Mouse (Mus musculus): Measurements from ENCODE around the gene Bsn. TPM values are rescaled to one million over a fixed set of nuclear protein-coding genes. Genes with fewer than 3 reads are reported as not detected.
"Not testable (repeated sequence)": the region's sequence is repeated elsewhere in the genome, so short reads cannot be mapped to it uniquely, and the experiment has no call there.

Gene Bsn
- polyA plus RNA-seq, 1 experiment from 2014 or later: 2.5 TPM

GRCm38 (mm10) chr9:108196920-108197677 is 6.9 kb upstream of the Bsn start:
- Histone ChIP-seq H3K4me1 (replicated peaks) (peaks cover 19% of the 10 kb centered on the region), H3K4me3 (replicated peaks) (no peak overlapping the region), H3K4me2 (0 out of 2 replicates have a peak overlapping the region, but pooled peaks have one; percentile 1), H3K9ac (no peak overlapping the region), H3K27me3 (peaks cover 22% of the 10 kb centered on the region), H3K27ac (no peak overlapping the region), H3K36me3 (no peaks in the 10 kb centered on the region), H3K9me3 (replicated peaks) (no peaks in the 10 kb centered on the region)
- 37% methylated on average over 24 of the region's 24 CpGs for WGBS (ENCODE audit: insufficient replicate concordance)
- no peak for DNase-seq
- no peak for ATAC-seq (ENCODE audit: low read depth)

GRCm38 (mm10) chr9:108196222-108196621 is 6.0 kb upstream of the Bsn start:
- WGBS (ENCODE audit: insufficient replicate concordance): 48% methylated on average over 6 of the region's 6 CpGs
- H3K9ac ChIP-seq; H3K9me3 ChIP-seq (replicated peaks); ATAC-seq (ENCODE audit: low read depth); H3K4me2 ChIP-seq; H3K36me3 ChIP-seq; H3K27ac ChIP-seq; DNase-seq; H3K4me3 ChIP-seq (replicated peaks): not testable (repeated sequence)
- Histone ChIP-seq H3K4me1 (replicated peaks) (peaks cover 16% of the 10 kb centered on the region), H3K27me3 (peaks cover 30% of the 10 kb centered on the region)

GRCm38 (mm10) chr9:108189488-108189786 is 747 bp downstream of the Bsn start:
- Histone ChIP-seq H3K4me3 (replicated peaks) (0 out of 2 replicates have a peak overlapping the region, but pooled peaks have one; percentile 63), H3K4me1 (replicated peaks) (peaks cover 9% of the 10 kb centered on the region), H3K4me2 (peak overlapping the region; percentile 83; the same call in 1 of the 2 replicates), H3K27me3 (peaks cover 80% of the 10 kb centered on the region), H3K36me3 (no peaks in the 10 kb centered on the region), H3K27ac (no peak overlapping the region), H3K9ac (no peak overlapping the region), H3K9me3 (replicated peaks) (no peaks in the 10 kb centered on the region)
- DNase-seq (no peak), ATAC-seq (ENCODE audit: low read depth) (0 out of 2 replicates have a peak, but pooled peaks have one; percentile 15)
- WGBS (ENCODE audit: insufficient replicate concordance): 35% methylated on average over 5 of the region's 5 CpGs

GRCm38 (mm10) chr9:108189023-108189422 is 1.2 kb downstream of the Bsn start:
- DNase-seq (no peak), ATAC-seq (ENCODE audit: low read depth) (no peak)
- WGBS (ENCODE audit: insufficient replicate concordance): 68% methylated on average over 7 of the region's 7 CpGs
- Histone ChIP-seq H3K9me3 (replicated peaks) (no peaks in the 10 kb centered on the region), H3K4me1 (replicated peaks) (peaks cover 9% of the 10 kb centered on the region), H3K9ac (no peak overlapping the region), H3K36me3 (no peaks in the 10 kb centered on the region), H3K27ac (no peak overlapping the region), H3K27me3 (peaks cover 77% of the 10 kb centered on the region), H3K4me3 (replicated peaks) (no peak overlapping the region), H3K4me2 (no peak overlapping the region)

GRCm38 (mm10) chr9:108188511-108188910 is 1.7 kb downstream of the Bsn start:
- DNase-seq: no peak
- 61% methylated on average over 8 of the region's 8 CpGs for WGBS (ENCODE audit: insufficient replicate concordance)
- H3K9me3 ChIP-seq (replicated peaks): no peaks in the 10 kb centered on the region
- H3K4me1 ChIP-seq (replicated peaks): peaks cover 9% of the 10 kb centered on the region
- H3K4me3 ChIP-seq (replicated peaks): no peak overlapping the region
- H3K27me3 ChIP-seq: peaks cover 72% of the 10 kb centered on the region
- no peak overlapping the region for H3K4me2 ChIP-seq
- no peak overlapping the region for H3K9ac ChIP-seq
- ATAC-seq (ENCODE audit: low read depth): no peak
- H3K27ac ChIP-seq: no peak overlapping the region
- no peaks in the 10 kb centered on the region for H3K36me3 ChIP-seq

GRCm38 (mm10) chr9:108187616-108188015 is 2.6 kb downstream of the Bsn start:
- Histone ChIP-seq H3K9me3 (replicated peaks) (no peaks in the 10 kb centered on the region), H3K27me3 (peaks cover 63% of the 10 kb centered on the region), H3K27ac (no peak overlapping the region), H3K4me1 (replicated peaks) (peaks cover 9% of the 10 kb centered on the region), H3K36me3 (no peaks in the 10 kb centered on the region), H3K4me2 (no peak overlapping the region), H3K9ac (no peak overlapping the region), H3K4me3 (replicated peaks) (no peak overlapping the region)
- WGBS (ENCODE audit: insufficient replicate concordance): 31% methylated on average over 6 of the region's 6 CpGs
- ATAC-seq (ENCODE audit: low read depth): no peak
- DNase-seq: no peak

- ATAC-seq (ENCODE audit: low read depth): no peak
- H3K9ac ChIP-seq: no peak overlapping the region
- H3K27me3 ChIP-seq: peaks cover 45% of the 10 kb centered on the region
- no peaks in the 10 kb centered on the region for H3K9me3 ChIP-seq (replicated peaks)
- WGBS (ENCODE audit: insufficient replicate concordance): 54% methylated on average over 8 of the region's 8 CpGs
- no peaks in the 10 kb centered on the region for H3K36me3 ChIP-seq
- no peak overlapping the region for H3K4me2 ChIP-seq
- no peak for DNase-seq
- H3K27ac ChIP-seq: no peak overlapping the region
- H3K4me1 ChIP-seq (replicated peaks): peaks cover 9% of the 10 kb centered on the region
- no peak overlapping the region for H3K4me3 ChIP-seq (replicated peaks)
These were observed 4.4 kb downstream of the Bsn start for GRCm38 (mm10) chr9:108185786-108186185.

- Histone ChIP-seq H3K27ac (no peak overlapping the region), H3K27me3 (peaks cover 23% of the 10 kb centered on the region), H3K9ac (no peak overlapping the region), H3K4me3 (replicated peaks) (no peak overlapping the region), H3K9me3 (replicated peaks) (no peaks in the 10 kb centered on the region), H3K4me1 (replicated peaks) (no peaks in the 10 kb centered on the region), H3K4me2 (no peak overlapping the region), H3K36me3 (no peaks in the 10 kb centered on the region)
- ATAC-seq (ENCODE audit: low read depth) (no peak), DNase-seq (no peak)
- 82% methylated on average over 19 of the region's 19 CpGs for WGBS (ENCODE audit: insufficient replicate concordance)
These were observed 6.6 kb downstream of the Bsn start for GRCm38 (mm10) chr9:108183531-108183994.

GRCm38 (mm10) chr9:108182806-108183506 is 7.2 kb downstream of the Bsn start:
- H3K4me3 ChIP-seq (replicated peaks): no peak overlapping the region
- H3K27me3 ChIP-seq: peaks cover 17% of the 10 kb centered on the region
- H3K27ac ChIP-seq: no peak overlapping the region
- WGBS (ENCODE audit: insufficient replicate concordance): 62% methylated on average over 11 of the region's 11 CpGs
- H3K36me3 ChIP-seq: no peaks in the 10 kb centered on the region
- no peaks in the 10 kb centered on the region for H3K4me1 ChIP-seq (replicated peaks)
- no peak overlapping the region for H3K9ac ChIP-seq
- ATAC-seq (ENCODE audit: low read depth) (no peak), DNase-seq (no peak)
- H3K4me2 ChIP-seq: no peak overlapping the region
- H3K9me3 ChIP-seq (replicated peaks): no peaks in the 10 kb centered on the region

GRCm38 (mm10) chr9:108178391-108178790 is 11.8 kb downstream of the Bsn start:
- Histone ChIP-seq H3K9me3 (replicated peaks) (no peaks in the 10 kb centered on the region), H3K4me1 (replicated peaks) (no peaks in the 10 kb centered on the region), H3K27me3 (no peaks in the 10 kb centered on the region; the same call in 1 of the 2 replicates), H3K9ac (no peak overlapping the region), H3K27ac (no peak overlapping the region), H3K4me3 (replicated peaks) (no peak overlapping the region), H3K4me2 (no peak overlapping the region), H3K36me3 (no peaks in the 10 kb centered on the region)
- 45% methylated on average over 5 of the region's 5 CpGs for WGBS (ENCODE audit: insufficient replicate concordance)
- no peak for ATAC-seq (ENCODE audit: low read depth)
- DNase-seq: no peak

GRCm38 (mm10) chr9:108175116-108175838 is 14.9 kb downstream of the Bsn start:
- H3K27me3 ChIP-seq: no peaks in the 10 kb centered on the region; the same call in 1 of the 2 replicates
- WGBS (ENCODE audit: insufficient replicate concordance): 67% methylated on average over 19 of the region's 19 CpGs
- no peak overlapping the region for H3K27ac ChIP-seq
- no peak overlapping the region for H3K9ac ChIP-seq
- no peak overlapping the region for H3K4me3 ChIP-seq (replicated peaks)
- H3K9me3 ChIP-seq (replicated peaks): no peaks in the 10 kb centered on the region
- ATAC-seq (ENCODE audit: low read depth): no peak
- no peak for DNase-seq
- no peaks in the 10 kb centered on the region for H3K4me1 ChIP-seq (replicated peaks)
- H3K36me3 ChIP-seq: no peaks in the 10 kb centered on the region
- H3K4me2 ChIP-seq: no peak overlapping the region

Data from liver, embryonic 13.5 days (tissue).